Mouse (Mus musculus) neural tube, embryonic 14.5 days (tissue): Measurements from ENCODE around the gene Irf2. TPM values are rescaled to one million over a fixed set of nuclear protein-coding genes. Genes with fewer than 3 reads are reported as not detected.

Source experiments
- ATAC-seq: fragments of 200-750 bp; cut with Nextera tagmentation; 2 replicates; pipeline ENCODE4 v1.8.0; 2017; ENCODE audit warnings: low read depth, mild to moderate bottlenecking, moderate TSS enrichment, moderate library complexity
- H3K27ac ChIP-seq: fragments of 300-500 bp; sonication (generic); 2 replicates; pipeline ENCODE4 v1.5.1; 2014; ENCODE audit warnings: low read depth, mild to moderate bottlenecking, control low read depth, low read length, moderate library complexity, mixed read lengths
- H3K27me3 ChIP-seq: fragments of 300-500 bp; sonication (generic); 2 replicates; pipeline ENCODE4 v1.6.1; 2014; ENCODE audit warnings: low read length; ENCODE audit not compliant: control insufficient read depth, insufficient read depth
- H3K36me3 ChIP-seq: fragments of 300-500 bp; sonication (generic); 2 replicates; pipeline ENCODE4 v1.6.1; 2014; ENCODE audit warnings: low read length, mixed read lengths; ENCODE audit not compliant: control insufficient read depth, insufficient read depth
- H3K4me1 ChIP-seq: fragments of 300-500 bp; sonication (generic); 2 replicates; pipeline ENCODE4 v1.6.1; 2014; ENCODE audit warnings: low read length; ENCODE audit not compliant: control insufficient read depth, insufficient read depth
- H3K4me2 ChIP-seq: fragments of 300-500 bp; sonication (generic); 2 replicates; pipeline ENCODE4 v1.6.1; 2014; ENCODE audit warnings: mild to moderate bottlenecking, low read depth, low read length, control low read depth
- H3K4me3 ChIP-seq: fragments of 300-500 bp; sonication (generic); 2 replicates; pipeline ENCODE4 v1.5.1; 2014; ENCODE audit warnings: low read depth, low read length, control low read depth, mixed read lengths
- H3K9ac ChIP-seq: fragments of 300-500 bp; sonication (generic); replicated peaks from 2 replicates; pipeline ENCODE4 v1.6.1; 2014; ENCODE audit warnings: low read depth, mild to moderate bottlenecking, control low read depth, low read length, mixed read lengths
- H3K9me3 ChIP-seq: fragments of 300-500 bp; sonication (generic); 2 replicates; pipeline ENCODE4 v1.6.1; 2016; ENCODE audit warnings: low read length; ENCODE audit not compliant: control insufficient read depth
- WGBS: fragments of 180-500 bp; shearing (Covaris S2); extraction: QIAGEN DNeasy Blood & Tissue Kit; methylation state at CpG from one replicate; pipeline ENCODE4 v1.1.7; 2014; 5-methylcytosine and 5-hydroxymethylcytosine counted together
- polyA plus RNA-seq: library from polyadenylated mRNA; unstranded; fragments of >200 nt; fragmentation: Nextera tagmentation; extraction: Ambion mirVana; gene quantifications from 2 replicates; pipeline ENCODE4 v1.2.1, GENCODE M21; 2014

Irf2 gene
- polyA plus RNA-seq, 1 experiment from 2014 or later = 10.6 TPM

- Histone ChIP-seq H3K4me2 (no peak overlapping the region), H3K36me3 (no peaks in the 10 kb centered on the region), H3K9me3 (no peaks in the 10 kb centered on the region), H3K9ac (no peak overlapping the region), H3K27me3 (no peaks in the 10 kb centered on the region), H3K27ac (no peak overlapping the region), H3K4me3 (no peak overlapping the region), H3K4me1 (no peaks in the 10 kb centered on the region)
- 93% methylated on average over 5 of the region's 5 CpGs for WGBS
- no peak for ATAC-seq
Observed at GRCm38 (mm10) chr8:46862508-46862907, 123.0 kb downstream of the Irf2 start.

- ATAC-seq = no peak
- H3K9me3 ChIP-seq = no peaks in the 10 kb centered on the region
- WGBS = 81% methylated on average over 1 of the region's 1 CpGs
- no peak overlapping the region for H3K4me2 ChIP-seq
- H3K27ac ChIP-seq = no peak overlapping the region
- no peaks in the 10 kb centered on the region for H3K4me1 ChIP-seq
- no peaks in the 10 kb centered on the region for H3K36me3 ChIP-seq
- no peaks in the 10 kb centered on the region for H3K27me3 ChIP-seq
- H3K4me3 ChIP-seq = no peak overlapping the region
- no peak overlapping the region for H3K9ac ChIP-seq
Observed at GRCm38 (mm10) chr8:46865428-46865827, 125.9 kb downstream of the Irf2 start.

GRCm38 (mm10) chr8:46867440-46867839 lies 127.9 kb downstream of the Irf2 start:
- Histone ChIP-seq H3K4me3 (no peak overlapping the region), H3K4me1 (no peaks in the 10 kb centered on the region), H3K9ac (no peak overlapping the region), H3K9me3 (no peaks in the 10 kb centered on the region), H3K4me2 (no peak overlapping the region), H3K27ac (no peak overlapping the region), H3K27me3 (no peaks in the 10 kb centered on the region), H3K36me3 (no peaks in the 10 kb centered on the region)
- ATAC-seq = no peak
- 51% methylated on average over 4 of the region's 4 CpGs for WGBS

- ATAC-seq = no peak
- H3K4me3 ChIP-seq = no peak overlapping the region
- 76% methylated on average over 8 of the region's 8 CpGs for WGBS
Observed at GRCm38 (mm10) chr8:46868346-46869065, 129.0 kb downstream of the Irf2 start.

GRCm38 (mm10) chr8:46869521-46869925 lies 130.0 kb downstream of the Irf2 start:
- H3K27ac ChIP-seq = no peak overlapping the region
- no peaks in the 10 kb centered on the region for H3K9me3 ChIP-seq
- H3K4me3 ChIP-seq = no peak overlapping the region
- ATAC-seq = no peak
- no peak overlapping the region for H3K4me2 ChIP-seq
- H3K27me3 ChIP-seq = no peaks in the 10 kb centered on the region
- no peaks in the 10 kb centered on the region for H3K4me1 ChIP-seq
- WGBS = 88% methylated on average over 6 of the region's 6 CpGs
- no peaks in the 10 kb centered on the region for H3K36me3 ChIP-seq
- H3K9ac ChIP-seq = no peak overlapping the region

More at GRCm38 (mm10) chr8:46868346-46869065, 129.0 kb downstream of the Irf2 start:
- H3K27me3 ChIP-seq = no peaks in the 10 kb centered on the region
- H3K9ac ChIP-seq = no peak overlapping the region
- H3K4me2 ChIP-seq = no peak overlapping the region
- H3K4me1 ChIP-seq = no peaks in the 10 kb centered on the region
- no peak overlapping the region for H3K27ac ChIP-seq
- no peaks in the 10 kb centered on the region for H3K36me3 ChIP-seq
- H3K9me3 ChIP-seq = no peaks in the 10 kb centered on the region

GRCm38 (mm10) chr8:46871086-46871485 lies 131.6 kb downstream of the Irf2 start:
- Histone ChIP-seq H3K4me2 (no peak overlapping the region), H3K9me3 (no peaks in the 10 kb centered on the region), H3K4me3 (no peak overlapping the region), H3K9ac (no peak overlapping the region), H3K4me1 (no peaks in the 10 kb centered on the region), H3K27me3 (no peaks in the 10 kb centered on the region), H3K36me3 (no peaks in the 10 kb centered on the region), H3K27ac (no peak overlapping the region)
- no peak for ATAC-seq
- 93% methylated on average over 4 of the region's 4 CpGs for WGBS

- no peak overlapping the region for H3K4me3 ChIP-seq
- H3K4me1 ChIP-seq = no peaks in the 10 kb centered on the region
- 72% methylated on average over 2 of the region's 2 CpGs for WGBS
- ATAC-seq = no peak
- H3K4me2 ChIP-seq = no peak overlapping the region
- no peak overlapping the region for H3K27ac ChIP-seq
- H3K9ac ChIP-seq = no peak overlapping the region
- H3K27me3 ChIP-seq = no peaks in the 10 kb centered on the region
- no peaks in the 10 kb centered on the region for H3K36me3 ChIP-seq
- H3K9me3 ChIP-seq = no peaks in the 10 kb centered on the region
Observed at GRCm38 (mm10) chr8:46875615-46876293, 136.2 kb downstream of the Irf2 start.

- WGBS = 65% methylated on average over 6 of the region's 6 CpGs
- Histone ChIP-seq H3K4me2 (no peak overlapping the region), H3K36me3 (no peaks in the 10 kb centered on the region), H3K27me3 (no peaks in the 10 kb centered on the region), H3K9ac (no peak overlapping the region), H3K27ac (no peak overlapping the region), H3K4me1 (no peaks in the 10 kb centered on the region), H3K9me3 (no peaks in the 10 kb centered on the region), H3K4me3 (no peak overlapping the region)
- no peak for ATAC-seq
Observed at GRCm38 (mm10) chr8:46881348-46881747, 141.8 kb downstream of the Irf2 start.

GRCm38 (mm10) chr8:46881755-46882419 lies 142.4 kb downstream of the Irf2 start:
- H3K27me3 ChIP-seq = no peaks in the 10 kb centered on the region
- WGBS = 91% methylated on average over 8 of the region's 8 CpGs
- no peak overlapping the region for H3K9ac ChIP-seq
- H3K36me3 ChIP-seq = no peaks in the 10 kb centered on the region
- ATAC-seq = no peak
- H3K4me3 ChIP-seq = no peak overlapping the region
- no peaks in the 10 kb centered on the region for H3K9me3 ChIP-seq
- no peak overlapping the region for H3K4me2 ChIP-seq
- H3K4me1 ChIP-seq = no peaks in the 10 kb centered on the region
- H3K27ac ChIP-seq = no peak overlapping the region
